Mouse (Mus musculus): ENCODE data around the gene Iqcf1.

DNA sequence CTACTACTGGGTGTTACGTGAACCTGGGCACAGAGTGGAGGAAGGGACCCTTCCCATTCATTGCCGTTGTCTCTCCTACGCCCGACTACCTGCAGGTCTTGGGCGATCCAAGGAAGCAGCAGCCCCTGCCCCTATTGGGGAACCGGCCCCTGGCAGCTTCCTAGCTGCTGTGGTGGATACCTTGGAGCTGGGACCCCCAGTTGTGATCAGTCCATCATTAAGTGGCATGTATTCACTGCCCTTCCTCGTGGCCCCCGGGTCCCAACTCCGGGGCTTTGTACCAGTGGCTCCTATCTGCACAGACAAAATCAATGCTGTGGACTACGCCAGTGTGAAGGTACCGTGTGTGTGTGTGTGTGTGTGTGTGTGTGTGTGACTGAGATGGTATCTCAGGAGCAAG is 48.5 kb upstream of the Iqcf1 start:
- TF ChIP-seq CTCF (IDR thresholded peaks at IDR 0.05; ENCODE audit: low read depth) (no peak), EP300 (optimal IDR thresholded peaks at IDR 0.05) (no peak)
